Mouse (Mus musculus): ENCODE results near the gene Rho. TPM values are rescaled to one million over a fixed set of nuclear protein-coding genes. Genes with fewer than 3 reads are reported as not detected.
A peak's percentile ranks its signal among the peaks of the same experiment; 100 is the strongest.

Gene Rho
- polyA plus RNA-seq, 1 experiment: 0.19 TPM

DNA sequence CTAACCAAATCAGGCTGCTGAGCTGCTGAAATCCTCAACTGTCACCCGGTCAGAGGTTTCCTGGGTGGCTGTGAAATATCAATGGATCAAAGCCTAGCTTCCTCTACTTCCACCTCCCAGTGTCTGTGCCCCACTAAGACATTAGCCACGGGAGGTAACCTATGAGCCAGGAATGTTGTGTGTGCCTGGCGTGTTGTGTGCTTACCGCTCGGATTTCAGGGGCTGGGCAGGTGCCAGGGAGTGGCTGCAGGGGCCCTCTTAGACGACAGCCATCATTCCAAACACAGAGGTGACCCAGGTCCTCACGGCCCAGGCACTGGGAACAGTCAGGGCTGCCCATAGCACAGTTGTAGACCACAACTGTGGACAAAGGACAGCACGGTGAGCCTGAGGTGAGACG is 37.6 kb downstream of the Rho start:
- Histone ChIP-seq H3K36me3 (ENCODE audit: control insufficient read depth, insufficient read depth) (no peaks in the 10 kb centered on the region), H3K79me2 (ENCODE audit: control insufficient read depth, insufficient read depth) (no peaks in the 10 kb centered on the region), H3K27me3 (ENCODE audit: control insufficient read depth, insufficient read depth, insufficient read length) (no peaks in the 10 kb centered on the region), H3K4me3 (no peak overlapping the region), H3K4me2 (ENCODE audit: low read depth) (no peak overlapping the region), H3ac (ENCODE audit: control insufficient read depth, insufficient read length) (no peak overlapping the region)
- no peak for TF ChIP-seq MYOG (IDR thresholded peaks at IDR 0.05; ENCODE audit: control insufficient read depth in 1 of 3, insufficient read depth in 1 of 3, insufficient read length in 2 of 3, low read depth in 2 of 3)
- no peak for TF ChIP-seq SRF (IDR thresholded peaks at IDR 0.05; ENCODE audit: control insufficient read depth, insufficient read length, low read depth)
- no peak for TF ChIP-seq CEBPB (IDR thresholded peaks at IDR 0.05; ENCODE audit: insufficient read depth, poor library complexity, severe bottlenecking)
- no peak for TF ChIP-seq E2F4 (IDR thresholded peaks at IDR 0.05; ENCODE audit: insufficient read depth)
- TF ChIP-seq USF1 (IDR thresholded peaks at IDR 0.05; ENCODE audit: low read depth): no peak
- no peak for TF ChIP-seq TCF12 (IDR thresholded peaks at IDR 0.05; ENCODE audit: insufficient read depth, poor library complexity, severe bottlenecking)
- no peak for TF ChIP-seq TCF3 (IDR thresholded peaks at IDR 0.05; ENCODE audit: insufficient read length, low read depth)
- TF ChIP-seq MYOD1 (IDR thresholded peaks at IDR 0.05; ENCODE audit: control insufficient read depth in 1 of 3, insufficient read length in 2 of 3, low read depth in 2 of 3): no peak
- TF ChIP-seq POLR2A (IDR thresholded peaks at IDR 0.05; ENCODE audit: insufficient read length, low read depth): no peak
- no peak for TF ChIP-seq POLR2AphosphoS2 (IDR thresholded peaks at IDR 0.05; ENCODE audit: insufficient read length, low read depth)
- no peak for TF ChIP-seq MAX (IDR thresholded peaks at IDR 0.05; ENCODE audit: low read depth)
- no peak for TF ChIP-seq REST (IDR thresholded peaks at IDR 0.05; ENCODE audit: insufficient read depth, insufficient read length)

DNA sequence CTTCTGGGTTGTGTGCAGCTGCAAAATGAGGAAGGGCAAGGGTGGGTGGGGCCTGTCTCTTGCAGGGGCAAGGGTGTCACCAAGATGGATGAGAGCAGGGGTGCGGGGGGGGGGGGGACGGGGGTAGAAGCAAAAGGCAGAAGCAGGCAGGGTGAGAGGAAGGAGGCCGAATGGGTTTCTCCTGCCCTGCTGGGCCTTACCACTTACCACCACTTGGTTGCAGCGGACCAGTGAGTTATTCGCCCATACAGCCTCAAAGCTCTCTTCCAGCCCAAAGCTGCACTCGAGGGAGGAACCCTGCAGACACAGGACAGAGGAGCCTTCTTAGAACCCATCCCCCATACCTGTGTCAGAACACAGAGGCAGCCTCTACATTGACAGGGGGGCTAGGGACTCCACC is 38.4 kb downstream of the Rho start:
- no peaks in the 10 kb centered on the region for H3K79me2 ChIP-seq (ENCODE audit: control insufficient read depth, insufficient read depth)
- no peak overlapping the region for H3K4me3 ChIP-seq
- TF ChIP-seq TCF3 (IDR thresholded peaks at IDR 0.05; ENCODE audit: insufficient read length, low read depth) (no peak), REST (IDR thresholded peaks at IDR 0.05; ENCODE audit: insufficient read depth, insufficient read length) (no peak), E2F4 (IDR thresholded peaks at IDR 0.05; ENCODE audit: insufficient read depth) (no peak), SRF (IDR thresholded peaks at IDR 0.05; ENCODE audit: control insufficient read depth, insufficient read length, low read depth) (no peak), USF1 (IDR thresholded peaks at IDR 0.05; ENCODE audit: low read depth) (no peak), POLR2A (IDR thresholded peaks at IDR 0.05; ENCODE audit: insufficient read length, low read depth) (no peak)
- H3ac ChIP-seq (ENCODE audit: control insufficient read depth, insufficient read length): no peak overlapping the region
- no peak overlapping the region for H3K4me2 ChIP-seq (ENCODE audit: low read depth)
- no peaks in the 10 kb centered on the region for H3K27me3 ChIP-seq (ENCODE audit: control insufficient read depth, insufficient read depth, insufficient read length)
- H3K36me3 ChIP-seq (ENCODE audit: control insufficient read depth, insufficient read depth): no peaks in the 10 kb centered on the region

DNA sequence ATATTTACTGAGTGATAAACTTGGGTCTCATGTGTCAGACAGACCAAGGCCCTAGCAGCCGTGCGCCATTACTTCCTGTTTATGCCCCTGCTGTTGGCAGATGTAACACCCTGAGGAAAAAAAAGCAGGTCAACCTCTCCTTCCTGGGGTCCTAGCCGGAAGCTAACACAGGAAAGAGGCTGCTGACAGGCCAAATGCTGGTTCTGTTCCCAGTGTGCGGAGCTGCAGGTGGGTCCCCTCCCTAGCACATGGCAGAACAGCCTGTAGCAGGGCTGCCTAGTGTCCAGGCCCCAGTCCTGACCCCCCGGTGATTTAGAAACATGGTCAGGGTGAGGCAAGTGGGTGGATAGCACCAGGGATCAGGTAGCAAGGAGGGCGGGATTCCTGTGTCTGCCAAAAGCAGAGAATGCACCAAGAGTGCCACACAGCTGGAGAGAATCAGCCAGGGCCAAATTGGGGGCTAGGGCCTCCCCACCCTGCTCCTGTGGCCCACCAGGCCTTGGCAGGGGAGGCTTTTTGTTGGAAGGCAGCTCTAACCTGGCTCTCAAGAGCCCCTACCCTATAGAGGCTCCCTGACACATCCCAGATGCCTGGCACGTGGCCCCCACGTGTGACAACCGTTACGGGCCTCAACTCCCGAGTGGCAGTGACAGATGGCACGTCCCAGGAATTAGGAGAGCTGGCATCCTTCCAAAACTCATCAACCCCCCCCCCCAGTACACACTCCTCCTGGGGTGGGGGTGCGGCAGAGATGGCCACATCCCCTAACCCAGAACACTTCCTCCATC is 39.9 kb downstream of the Rho start:
- Histone ChIP-seq H3ac (ENCODE audit: control insufficient read depth, insufficient read length) (no peak overlapping the region), H3K79me2 (ENCODE audit: control insufficient read depth, insufficient read depth) (no peaks in the 10 kb centered on the region), H3K4me2 (ENCODE audit: low read depth) (no peak overlapping the region), H3K36me3 (ENCODE audit: control insufficient read depth, insufficient read depth) (no peaks in the 10 kb centered on the region), H3K4me3 (no peak overlapping the region), H3K27me3 (ENCODE audit: control insufficient read depth, insufficient read depth, insufficient read length) (no peaks in the 10 kb centered on the region)
- no peak for TF ChIP-seq TCF3 (IDR thresholded peaks at IDR 0.05; ENCODE audit: insufficient read length, low read depth)
- peak in 1 of 3 experiments; percentile 50 for TF ChIP-seq MYOD1 (IDR thresholded peaks at IDR 0.05; ENCODE audit: control insufficient read depth in 1 of 3, insufficient read length in 2 of 3, low read depth in 2 of 3)

DNA sequence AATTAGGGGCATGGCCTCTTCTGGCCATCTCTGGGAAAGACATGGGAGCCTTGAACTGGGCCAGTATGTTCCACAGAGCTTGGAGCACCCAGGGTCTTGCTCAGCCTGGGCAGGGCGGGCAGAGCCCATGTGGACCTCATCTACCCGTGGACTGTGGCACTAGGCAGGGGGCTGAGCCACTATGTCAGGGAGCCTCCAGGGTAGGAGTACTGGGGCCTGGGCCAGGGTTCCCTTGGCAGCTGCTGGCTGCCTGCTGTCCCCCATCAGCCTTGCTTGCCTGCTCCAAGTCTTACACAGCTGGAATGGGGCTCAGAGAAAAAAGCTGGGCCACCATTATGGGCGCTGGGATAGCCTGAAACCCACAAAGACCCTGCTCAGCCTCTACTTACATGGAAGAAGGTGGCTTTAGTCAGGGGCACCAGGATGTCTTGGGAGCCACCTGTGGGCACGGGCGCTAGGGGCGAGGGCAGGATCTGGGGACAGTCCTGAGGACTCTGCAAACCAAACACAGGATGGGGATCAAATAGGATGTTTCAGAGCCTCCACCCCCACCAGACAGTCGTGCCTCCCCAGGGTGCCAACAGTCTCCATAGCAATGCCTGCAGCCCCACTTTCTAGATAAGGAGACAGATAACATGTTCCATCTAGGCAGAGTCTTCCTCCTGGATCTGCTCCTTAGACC is 40.7 kb downstream of the Rho start:
- Histone ChIP-seq H3K79me2 (ENCODE audit: control insufficient read depth, insufficient read depth) (no peaks in the 10 kb centered on the region), H3K4me2 (ENCODE audit: low read depth) (no peak overlapping the region), H3K4me3 (no peak overlapping the region), H3K36me3 (ENCODE audit: control insufficient read depth, insufficient read depth) (no peaks in the 10 kb centered on the region), H3K27me3 (ENCODE audit: control insufficient read depth, insufficient read depth, insufficient read length) (no peaks in the 10 kb centered on the region), H3ac (ENCODE audit: control insufficient read depth, insufficient read length) (no peak overlapping the region)
- TF ChIP-seq POLR2A (IDR thresholded peaks at IDR 0.05; ENCODE audit: insufficient read length, low read depth) (no peak), SRF (IDR thresholded peaks at IDR 0.05; ENCODE audit: control insufficient read depth, insufficient read length, low read depth) (no peak), POLR2AphosphoS2 (IDR thresholded peaks at IDR 0.05; ENCODE audit: insufficient read length, low read depth) (no peak), MYOD1 (IDR thresholded peaks at IDR 0.05; ENCODE audit: control insufficient read depth in 1 of 3, insufficient read length in 2 of 3, low read depth in 2 of 3) (no peak), USF1 (IDR thresholded peaks at IDR 0.05; ENCODE audit: low read depth) (no peak), MYOG (IDR thresholded peaks at IDR 0.05; ENCODE audit: control insufficient read depth in 1 of 3, insufficient read depth in 1 of 3, insufficient read length in 2 of 3, low read depth in 2 of 3) (no peak), TCF12 (IDR thresholded peaks at IDR 0.05; ENCODE audit: insufficient read depth, poor library complexity, severe bottlenecking) (no peak), MAX (IDR thresholded peaks at IDR 0.05; ENCODE audit: low read depth) (no peak)

DNA sequence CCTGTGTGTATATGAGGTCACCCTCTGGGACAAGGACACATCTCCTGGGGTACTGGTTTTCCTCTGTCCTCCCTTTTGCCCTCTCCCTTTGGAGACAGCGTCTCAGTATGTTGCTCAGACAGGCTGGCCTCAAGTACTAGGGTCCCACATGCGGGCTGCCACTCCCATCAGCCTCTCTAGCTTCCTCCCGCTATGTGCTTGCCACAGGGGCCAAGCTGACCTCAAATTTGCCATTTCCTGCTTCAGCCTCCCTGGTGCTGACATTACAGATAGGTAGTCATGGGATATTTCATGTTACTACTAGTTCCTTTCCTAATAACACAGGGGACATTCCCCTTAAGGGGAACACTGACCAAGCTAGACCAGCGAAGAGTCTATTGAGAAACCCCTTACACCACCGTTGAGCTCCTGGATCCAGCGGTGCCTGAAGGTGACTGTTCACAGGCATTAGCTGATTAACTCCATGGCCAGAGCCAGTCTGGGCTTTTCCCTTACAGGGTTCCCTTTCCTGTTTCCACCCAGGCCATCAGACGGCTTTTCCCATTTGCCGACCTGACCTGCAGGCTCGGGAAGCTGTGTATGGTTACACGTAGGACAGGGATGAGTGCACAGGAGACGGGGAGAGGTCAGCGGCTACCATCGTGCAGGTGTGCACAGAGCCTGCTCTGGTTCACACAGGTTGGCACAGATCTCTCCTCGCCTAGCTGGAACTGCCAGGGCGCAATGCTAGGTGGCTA is 41.8 kb downstream of the Rho start:
- no peaks in the 10 kb centered on the region for H3K79me2 ChIP-seq (ENCODE audit: control insufficient read depth, insufficient read depth)
- no peak overlapping the region for H3ac ChIP-seq (ENCODE audit: control insufficient read depth, insufficient read length)
- no peak overlapping the region for H3K4me3 ChIP-seq
- H3K4me2 ChIP-seq (ENCODE audit: low read depth): no peak overlapping the region
- TF ChIP-seq POLR2A (IDR thresholded peaks at IDR 0.05; ENCODE audit: insufficient read length, low read depth) (no peak), CEBPB (IDR thresholded peaks at IDR 0.05; ENCODE audit: insufficient read depth, poor library complexity, severe bottlenecking) (no peak), TCF12 (IDR thresholded peaks at IDR 0.05; ENCODE audit: insufficient read depth, poor library complexity, severe bottlenecking) (no peak), E2F4 (IDR thresholded peaks at IDR 0.05; ENCODE audit: insufficient read depth) (no peak), REST (IDR thresholded peaks at IDR 0.05; ENCODE audit: insufficient read depth, insufficient read length) (no peak), MYOG (IDR thresholded peaks at IDR 0.05; ENCODE audit: control insufficient read depth in 1 of 3, insufficient read depth in 1 of 3, insufficient read length in 2 of 3, low read depth in 2 of 3) (no peak), TCF3 (IDR thresholded peaks at IDR 0.05; ENCODE audit: insufficient read length, low read depth) (no peak), POLR2AphosphoS2 (IDR thresholded peaks at IDR 0.05; ENCODE audit: insufficient read length, low read depth) (no peak), MAX (IDR thresholded peaks at IDR 0.05; ENCODE audit: low read depth) (no peak), MYOD1 (IDR thresholded peaks at IDR 0.05; ENCODE audit: control insufficient read depth in 1 of 3, insufficient read length in 2 of 3, low read depth in 2 of 3) (no peak), USF1 (IDR thresholded peaks at IDR 0.05; ENCODE audit: low read depth) (no peak)
- no peaks in the 10 kb centered on the region for H3K27me3 ChIP-seq (ENCODE audit: control insufficient read depth, insufficient read depth, insufficient read length)
- H3K36me3 ChIP-seq (ENCODE audit: control insufficient read depth, insufficient read depth): no peaks in the 10 kb centered on the region
